31 mouse cellular contexts compared by ENCODE assay signal in genomic region chr3:60878880-60879279, GRCm38 (mm10).
DNase-seq lines count a peak whose midpoint lies in the region; ATAC-seq and TF ChIP-seq lines count a peak whose summit lies in the region.
"Had no signal": no experiment of that assay in that cellular context is flagged by ENCODE, and none has a peak within 500 bp of the region (broad histone marks: within the 10 kb centered on the region; RNA-seq: fewer than 3 reads in every experiment).

No protein-coding gene starts in this region.

- no peak overlapping the region for H3K9ac ChIP-seq in kidney, embryonic 14.5 days (ENCODE audit: low read depth, low read length)
- no peak overlapping the region for H3K9ac ChIP-seq in kidney, postnatal 0 days (ENCODE audit: low read depth, low read length)
- no peak overlapping the region for H3K9ac ChIP-seq in embryonic facial prominence, embryonic 11.5 days (replicated peaks; ENCODE audit: low read length)
- no peak overlapping the region for H3K9ac ChIP-seq in embryonic facial prominence, embryonic 14.5 days (ENCODE audit: low read depth, low read length)
- H3K9ac ChIP-seq: forebrain, embryonic 12.5 days; forebrain, embryonic 15.5 days; heart, embryonic 13.5 days; hindbrain, embryonic 14.5 days had no signal

- peak; percentile 35; the same call in 1 of the 2 replicates for ATAC-seq in kidney, embryonic 14.5 days (ENCODE audit: low FRiP score, low TSS enrichment)
- no peak for ATAC-seq in kidney, postnatal 0 days (replicated peaks; ENCODE audit: low FRiP score, low read depth)
- ATAC-seq in embryonic facial prominence, embryonic 11.5 days (replicated peaks; ENCODE audit: insufficient number of reproducible peaks, low FRiP score, low TSS enrichment, low read depth): peak; percentile 48; the same call in 1 of the 2 replicates
- ATAC-seq in embryonic facial prominence, embryonic 14.5 days (ENCODE audit: low read depth): peak; percentile 55; the same call in 1 of the 2 replicates
- ATAC-seq: forebrain, embryonic 15.5 days; hindbrain, postnatal 0 days; inflammation-experienced regulatory T-cells, adult 6 months; intestine, embryonic 16.5 days; Patski had no signal

- H3K4me1 ChIP-seq in kidney, embryonic 14.5 days (ENCODE audit: control insufficient read depth, insufficient read depth, low read length): no peaks in the 10 kb centered on the region
- no peaks in the 10 kb centered on the region for H3K4me1 ChIP-seq in kidney, postnatal 0 days (replicated peaks; ENCODE audit: insufficient read depth, low read length)
- H3K4me1 ChIP-seq in embryonic facial prominence, embryonic 11.5 days (ENCODE audit: control insufficient read depth, insufficient read depth, low read length): no peaks in the 10 kb centered on the region; the same call in 1 of the 2 replicates
- H3K4me1 ChIP-seq in embryonic facial prominence, embryonic 14.5 days (ENCODE audit: control insufficient read depth, insufficient read depth, low read length): no peaks in the 10 kb centered on the region
- H3K4me1 ChIP-seq: forebrain, embryonic 12.5 days; forebrain, embryonic 15.5 days; heart, embryonic 10.5 days; heart, embryonic 13.5 days had no signal

- no peak overlapping the region for H3K4me2 ChIP-seq in kidney, embryonic 14.5 days (replicated peaks; ENCODE audit: low read depth, low read length)
- H3K4me2 ChIP-seq in kidney, postnatal 0 days (ENCODE audit: low read length): no peak overlapping the region
- no peak overlapping the region for H3K4me2 ChIP-seq in embryonic facial prominence, embryonic 11.5 days (ENCODE audit: low read depth, low read length)
- H3K4me2 ChIP-seq in embryonic facial prominence, embryonic 14.5 days (ENCODE audit: low read depth, low read length): no peak overlapping the region
- H3K4me2 ChIP-seq: forebrain, embryonic 12.5 days; forebrain, embryonic 15.5 days; heart, embryonic 13.5 days; hindbrain, embryonic 14.5 days had no signal

- no peaks in the 10 kb centered on the region for H3K36me3 ChIP-seq in kidney, embryonic 14.5 days (ENCODE audit: control insufficient read depth, insufficient read depth, low read length)
- no peaks in the 10 kb centered on the region for H3K36me3 ChIP-seq in kidney, postnatal 0 days (ENCODE audit: insufficient read depth, low read length)
- H3K36me3 ChIP-seq in embryonic facial prominence, embryonic 11.5 days (replicated peaks; ENCODE audit: control insufficient read depth, insufficient read depth, low read depth, low read length): no peaks in the 10 kb centered on the region
- no peaks in the 10 kb centered on the region for H3K36me3 ChIP-seq in embryonic facial prominence, embryonic 14.5 days (ENCODE audit: control insufficient read depth, insufficient read depth, low read length)
- H3K36me3 ChIP-seq: forebrain, embryonic 12.5 days; forebrain, embryonic 15.5 days; G1E; heart, embryonic 10.5 days; heart, embryonic 13.5 days had no signal

- DNase-seq in kidney, adult 9 months: no peak
- peak; percentile 14 for DNase-seq in kidney, postnatal 0 days (ENCODE audit: low spot score)
- DNase-seq in kidney, adult 8-10 months: no peak
- DNase-seq in embryonic facial prominence, embryonic 11.5 days (ENCODE audit: low spot score): peak; percentile 42
- DNase-seq in embryonic facial prominence, embryonic 14.5 days (ENCODE audit: low spot score): peak; percentile 24
- DNase-seq in adrenal gland, postnatal 36 days: no peak
- no peak for DNase-seq in cerebellum, postnatal 36 days
- DNase-seq: adrenal gland, adult 8-10 months; adrenal gland, postnatal 25 days; B cell, adult 2 months; cerebellum, adult 18-20 months; cerebellum, adult 9-10 months; cerebellum, postnatal 25 days; gastrocnemius, postnatal 25 days; heart, adult 2 months; heart, postnatal 14 days; heart, postnatal 4 days; kidney, adult 2 months had no signal

- 38% methylated on average over 3 of the region's 3 CpGs for whole genome bisulfite sequencing in kidney, embryonic 14.5 days
- WGBS in kidney, postnatal 0 days: 43% methylated on average over 3 of the region's 3 CpGs
- WGBS in embryonic facial prominence, embryonic 11.5 days: 51% methylated on average over 3 of the region's 3 CpGs
- WGBS in embryonic facial prominence, embryonic 14.5 days: 46% methylated on average over 3 of the region's 3 CpGs

- no peaks in the 10 kb centered on the region for H3K9me3 ChIP-seq in kidney, embryonic 14.5 days (ENCODE audit: control insufficient read depth, low read length)
- no peaks in the 10 kb centered on the region for H3K9me3 ChIP-seq in kidney, postnatal 0 days (replicated peaks; ENCODE audit: low read length)
- no peaks in the 10 kb centered on the region for H3K9me3 ChIP-seq in embryonic facial prominence, embryonic 11.5 days (replicated peaks; ENCODE audit: control insufficient read depth, low read length)
- H3K9me3 ChIP-seq in embryonic facial prominence, embryonic 14.5 days (ENCODE audit: control insufficient read depth, low read length): no peaks in the 10 kb centered on the region
- H3K9me3 ChIP-seq: forebrain, embryonic 12.5 days; forebrain, embryonic 15.5 days; G1E; heart, embryonic 10.5 days; heart, embryonic 13.5 days had no signal

- no peak overlapping the region for H3K27ac ChIP-seq in kidney, embryonic 14.5 days (ENCODE audit: low read depth, low read length)
- H3K27ac ChIP-seq in kidney, postnatal 0 days: no peak overlapping the region
- H3K27ac ChIP-seq in embryonic facial prominence, embryonic 11.5 days (replicated peaks; ENCODE audit: low read depth, low read length): no peak overlapping the region
- no peak overlapping the region for H3K27ac ChIP-seq in embryonic facial prominence, embryonic 14.5 days (replicated peaks; ENCODE audit: low read depth, low read length)
- H3K27ac ChIP-seq: forebrain, embryonic 12.5 days; forebrain, embryonic 15.5 days; heart, adult 2 months; heart, embryonic 10.5 days; heart, embryonic 13.5 days; hindbrain, embryonic 14.5 days; hindbrain, postnatal 0 days had no signal

- no peaks in the 10 kb centered on the region for H3K27me3 ChIP-seq in kidney, embryonic 14.5 days (ENCODE audit: control insufficient read depth, insufficient read depth, low read length)
- H3K27me3 ChIP-seq in kidney, postnatal 0 days (ENCODE audit: insufficient read depth, low read length): no peaks in the 10 kb centered on the region
- H3K27me3 ChIP-seq in embryonic facial prominence, embryonic 11.5 days (ENCODE audit: control insufficient read depth, insufficient read depth, low read length): no peaks in the 10 kb centered on the region
- H3K27me3 ChIP-seq in embryonic facial prominence, embryonic 14.5 days (replicated peaks; ENCODE audit: control insufficient read depth, insufficient read depth, low read length): no peaks in the 10 kb centered on the region
- H3K27me3 ChIP-seq: CH12.LX; forebrain, embryonic 12.5 days; forebrain, embryonic 15.5 days; heart, embryonic 13.5 days had no signal

- no peak overlapping the region for H3K4me3 ChIP-seq in kidney, embryonic 14.5 days (ENCODE audit: low read length)
- no peak overlapping the region for H3K4me3 ChIP-seq in kidney, postnatal 0 days (replicated peaks; ENCODE audit: low read depth, low read length)
- H3K4me3 ChIP-seq in embryonic facial prominence, embryonic 11.5 days (ENCODE audit: low read depth, low read length): no peak overlapping the region
- no peak overlapping the region for H3K4me3 ChIP-seq in embryonic facial prominence, embryonic 14.5 days (ENCODE audit: low read depth, low read length)
- H3K4me3 ChIP-seq: erythroblast, embryonic 14.5 days; forebrain, embryonic 12.5 days; forebrain, embryonic 15.5 days; heart, adult 2 months; heart, embryonic 10.5 days; heart, embryonic 13.5 days had no signal

- TF ChIP-seq CTCF in kidney, postnatal 0 days (IDR thresholded peaks at IDR 0.05; ENCODE audit: low read depth): no peak

Comparison
In these comparisons a context has a peak if more than half of its experiments do, and no peak if none do; other contexts are left out.
1. DNase-seq: peak in kidney, postnatal 0 days (single experiment), embryonic facial prominence, embryonic 11.5 days (single experiment) and embryonic facial prominence, embryonic 14.5 days (single experiment); none in kidney, adult 9 months (single experiment), kidney, adult 8-10 months (0 of 2), adrenal gland, postnatal 36 days (0 of 2) and cerebellum, postnatal 36 days (0 of 2).